Mouse (Mus musculus) cerebellum, adult 2 months (tissue): ENCODE measurements around the gene Id3. TPM values are rescaled to one million over a fixed set of nuclear protein-coding genes. Genes with fewer than 3 reads are reported as not detected.

Source experiments
- DNase-seq, 2 experiments: peaks; one replicate each; pipeline ENCODE4 v3.0.0; 2021
- H3K27ac ChIP-seq: fragments of 200-500 bp; 2 replicates; pipeline ENCODE4 v1.5.1; 2012; ENCODE audit warnings: low read length, control low read depth, inconsistent platforms; ENCODE audit not compliant: insufficient read depth
- H3K27me3 ChIP-seq: fragments of 200-500 bp; 2 replicates; pipeline ENCODE4 v1.6.1; 2012; ENCODE audit warnings: inconsistent platforms, mild to moderate bottlenecking, low read length, moderate library complexity; ENCODE audit not compliant: control insufficient read depth, insufficient read depth
- H3K4me1 ChIP-seq: fragments of 200-500 bp; 2 replicates; pipeline ENCODE4 v1.6.1; 2011; ENCODE audit warnings: low read length; ENCODE audit not compliant: control insufficient read depth, insufficient read depth
- H3K4me3 ChIP-seq: fragments of 200-500 bp; replicated peaks from 2 replicates; pipeline ENCODE3; 2011; ENCODE audit warnings: mild to moderate bottlenecking, low read depth, low read length, control low read depth; ENCODE audit not compliant: insufficient read depth
- CTCF ChIP-seq: fragments of 200-500 bp; IDR thresholded peaks from 2 replicates; pipeline ENCODE4 v1.5.1; 2011; ENCODE audit warnings: low read depth, mild to moderate bottlenecking, control low read depth, low read length, moderate library complexity, borderline replicate concordance; ENCODE audit not compliant: insufficient read depth
- POLR2A ChIP-seq: fragments of 200-500 bp; IDR thresholded peaks from 2 replicates; pipeline ENCODE4 v1.6.1; 2011; ENCODE audit warnings: low read length, control low read depth, borderline replicate concordance; ENCODE audit not compliant: insufficient read depth
- whole genome bisulfite sequencing: fragments of 180-500 bp; shearing (Covaris S2); methylation state at CpG from one replicate; pipeline ENCODE4 v1.1.7; 2018; 5-methylcytosine and 5-hydroxymethylcytosine counted together
- polyA plus RNA-seq: library from polyadenylated mRNA; depleted of rRNA; stranded (reverse); fragments of >200 nt; gene quantifications from 2 replicates; pipeline ENCODE4 v1.2.3, GENCODE M21; 2012

Gene Id3
- polyA plus RNA-seq, 1 experiment, result 53.6 TPM

GRCm38 (mm10) chr4:136154462-136154861 is 11.2 kb downstream of the Id3 start:
- TF ChIP-seq CTCF (no peak), POLR2A (no peak)
- no peak for DNase-seq
- no peaks in the 10 kb centered on the region for H3K27me3 ChIP-seq
- H3K4me1 ChIP-seq, result no peaks in the 10 kb centered on the region
- H3K27ac ChIP-seq, result no peak overlapping the region
- WGBS, result 42% methylated on average over 9 of the region's 9 CpGs
- H3K4me3 ChIP-seq, result no peak overlapping the region

- H3K4me1 ChIP-seq, result no peaks in the 10 kb centered on the region
- 79% methylated on average over 6 of the region's 6 CpGs for WGBS
- H3K27me3 ChIP-seq, result no peaks in the 10 kb centered on the region
- no peak overlapping the region for H3K27ac ChIP-seq
- DNase-seq, result no peak
- no peak for TF ChIP-seq CTCF
- TF ChIP-seq POLR2A, result no peak
- no peak overlapping the region for H3K4me3 ChIP-seq
Measured at GRCm38 (mm10) chr4:136158498-136158897, 15.2 kb downstream of the Id3 start.

- WGBS, result 7% methylated on average over 5 of the region's 5 CpGs
- H3K27me3 ChIP-seq, result no peaks in the 10 kb centered on the region
- TF ChIP-seq CTCF (peak; percentile 98), POLR2A (no peak)
- no peak overlapping the region for H3K4me3 ChIP-seq
- no peaks in the 10 kb centered on the region for H3K4me1 ChIP-seq
- peak; percentile 77 to 82 for DNase-seq
- no peak overlapping the region for H3K27ac ChIP-seq
Measured at GRCm38 (mm10) chr4:136159802-136160397, 16.6 kb downstream of the Id3 start.

- no peak overlapping the region for H3K27ac ChIP-seq
- TF ChIP-seq POLR2A (no peak), CTCF (peak; percentile 91)
- WGBS, result 1% methylated on average over 11 of the region's 11 CpGs
Measured at GRCm38 (mm10) chr4:136163448-136163847, 20.2 kb downstream of the Id3 start.

GRCm38 (mm10) chr4:136164981-136165380 is 21.7 kb downstream of the Id3 start:
- Histone ChIP-seq H3K4me3 (no peak overlapping the region), H3K27me3 (no peaks in the 10 kb centered on the region), H3K27ac (no peak overlapping the region), H3K4me1 (no peaks in the 10 kb centered on the region)
- TF ChIP-seq CTCF, result no peak
- no peak for TF ChIP-seq POLR2A
- DNase-seq, result no peak
- WGBS, result 71% methylated on average over 8 of the region's 8 CpGs

More at GRCm38 (mm10) chr4:136163448-136163847, 20.2 kb downstream of the Id3 start:
- no peaks in the 10 kb centered on the region for H3K4me1 ChIP-seq
- H3K4me3 ChIP-seq, result no peak overlapping the region
- H3K27me3 ChIP-seq, result no peaks in the 10 kb centered on the region
- DNase-seq, result peak; percentile 70 to 84

GRCm38 (mm10) chr4:136167701-136168100 is 24.4 kb downstream of the Id3 start:
- Histone ChIP-seq H3K4me1 (no peaks in the 10 kb centered on the region), H3K27ac (no peak overlapping the region), H3K4me3 (no peak overlapping the region), H3K27me3 (no peaks in the 10 kb centered on the region)
- WGBS, result 79% methylated on average over 3 of the region's 3 CpGs
- no peak for TF ChIP-seq POLR2A
- TF ChIP-seq CTCF, result no peak
- no peak for DNase-seq

GRCm38 (mm10) chr4:136170401-136170800 is 27.1 kb downstream of the Id3 start:
- DNase-seq, result no peak
- no peak for TF ChIP-seq CTCF
- no peak for TF ChIP-seq POLR2A
- H3K27me3 ChIP-seq, result no peaks in the 10 kb centered on the region
- no peak overlapping the region for H3K27ac ChIP-seq
- H3K4me1 ChIP-seq, result no peaks in the 10 kb centered on the region
- no peak overlapping the region for H3K4me3 ChIP-seq
- WGBS, result 86% methylated on average over 4 of the region's 4 CpGs

- 21% methylated on average over 12 of the region's 12 CpGs for whole genome bisulfite sequencing
- DNase-seq, result no peak
- Histone ChIP-seq H3K27ac (no peak overlapping the region), H3K4me1 (no peaks in the 10 kb centered on the region), H3K27me3 (no peaks in the 10 kb centered on the region), H3K4me3 (peak overlapping the region; percentile 15)
- TF ChIP-seq CTCF (no peak), POLR2A (no peak)
Measured at GRCm38 (mm10) chr4:136171455-136171854, 28.2 kb downstream of the Id3 start.
